Mouse (Mus musculus): ENCODE measurements around the gene Ndufb11.

DNA sequence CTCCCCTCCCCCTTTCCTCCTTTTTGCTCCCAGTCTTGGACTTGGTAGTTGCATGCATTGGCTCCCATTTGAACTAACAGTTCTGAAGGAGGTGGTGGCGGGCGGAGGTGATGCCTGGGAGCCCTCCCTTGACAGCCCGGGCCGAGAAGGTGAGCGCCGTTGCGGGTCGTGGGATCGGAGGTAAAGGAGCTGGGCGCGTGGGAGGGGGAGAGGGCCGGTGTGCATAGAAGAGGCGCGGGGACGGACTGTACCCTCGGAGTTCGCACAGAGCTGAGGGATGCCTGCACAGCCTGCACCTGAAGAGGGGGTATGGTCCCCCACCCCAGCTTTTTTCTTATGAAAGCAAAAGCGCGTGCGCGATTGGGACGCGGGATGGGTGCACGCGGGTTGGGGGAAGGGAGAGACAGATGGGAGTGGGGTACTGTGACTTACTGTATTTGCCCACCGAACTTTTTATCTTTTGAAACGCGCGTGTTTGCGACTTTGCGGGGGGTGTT lies 532 bp upstream of the Ndufb11 start:
- TF ChIP-seq CTCF (IDR thresholded peaks at IDR 0.05; ENCODE audit: borderline replicate concordance, insufficient read depth, low read depth, low read length) = no peak
- no peak for TF ChIP-seq POLR2A (IDR thresholded peaks at IDR 0.05; ENCODE audit: borderline replicate concordance, insufficient read depth, low read length)

All from cerebellum, adult 2 months (tissue).